Mouse (Mus musculus) liver, postnatal 0 days (tissue): ENCODE measurements at regions not wholly inside any gene's neighbourhood (a gene's known extent, or its start where the extent isn't known, plus 50 kb on each side); places are given as distances from the start of the nearest gene placed in this dataset.

Experiments
- ATAC-seq: fragments of 200-750 bp; cut with Nextera tagmentation; 2 replicates; pipeline ENCODE4 v1.8.0; 2017; ENCODE audit warnings: mild to moderate bottlenecking, moderate library complexity
- DNase-seq: peaks from one replicate; pipeline ENCODE4 v3.0.0-alpha.2; 2016
- H3K27ac ChIP-seq: fragments of 300-500 bp; sonication (generic); 2 replicates; pipeline ENCODE4 v1.5.1; 2014; ENCODE audit warnings: antibody characterized with exemption, moderate library complexity, mild to moderate bottlenecking, low read depth
- H3K27me3 ChIP-seq: fragments of 300-500 bp; sonication (generic); 2 replicates; pipeline ENCODE4 v1.6.1; 2014; ENCODE audit warnings: low read length, control low read depth, mixed read lengths; ENCODE audit not compliant: insufficient read depth
- H3K36me3 ChIP-seq: fragments of 300-500 bp; sonication (generic); replicated peaks from 2 replicates; pipeline ENCODE4 v1.6.1; 2014; ENCODE audit warnings: mild to moderate bottlenecking, control low read depth, low read length, moderate library complexity, mixed read lengths; ENCODE audit not compliant: insufficient read depth
- H3K4me1 ChIP-seq: fragments of 300-500 bp; sonication (generic); 2 replicates; pipeline ENCODE4 v1.6.1; 2014; ENCODE audit warnings: antibody characterized with exemption, mild to moderate bottlenecking, control low read depth; ENCODE audit not compliant: insufficient read depth
- H3K4me2 ChIP-seq: fragments of 300-500 bp; sonication (generic); 2 replicates; pipeline ENCODE4 v1.6.1; 2014; ENCODE audit warnings: low read depth, mild to moderate bottlenecking, low read length, moderate library complexity, mixed read lengths
- H3K4me3 ChIP-seq: fragments of 300-500 bp; sonication (generic); 2 replicates; pipeline ENCODE4 v1.5.1; 2014; ENCODE audit warnings: low read depth, low read length
- H3K9ac ChIP-seq: fragments of 300-500 bp; sonication (generic); replicated peaks from 2 replicates; pipeline ENCODE4 v1.6.1; 2014; ENCODE audit warnings: mild to moderate bottlenecking, moderate library complexity
- H3K9me3 ChIP-seq: fragments of 300-500 bp; sonication (generic); 2 replicates; pipeline ENCODE4 v1.6.1; 2016; ENCODE audit warnings: mild to moderate bottlenecking, control low read depth, low read length, mixed read lengths
- CTCF ChIP-seq: sonication (generic); IDR thresholded peaks from 2 replicates; pipeline ENCODE4 v1.5.1; 2016; ENCODE audit warnings: antibody characterized with exemption, low read depth
- EP300 ChIP-seq: IDR thresholded peaks from 2 replicates; pipeline ENCODE4 v1.6.1; 2016; ENCODE audit warnings: antibody characterized with exemption, low read depth, mild to moderate bottlenecking
- WGBS: fragments of 180-500 bp; shearing (Covaris S2); extraction: QIAGEN DNeasy Blood & Tissue Kit; methylation state at CpG from one replicate; pipeline ENCODE4 v1.1.7; 2014; ENCODE audit not compliant: insufficient replicate concordance; 5-methylcytosine and 5-hydroxymethylcytosine counted together

DNA sequence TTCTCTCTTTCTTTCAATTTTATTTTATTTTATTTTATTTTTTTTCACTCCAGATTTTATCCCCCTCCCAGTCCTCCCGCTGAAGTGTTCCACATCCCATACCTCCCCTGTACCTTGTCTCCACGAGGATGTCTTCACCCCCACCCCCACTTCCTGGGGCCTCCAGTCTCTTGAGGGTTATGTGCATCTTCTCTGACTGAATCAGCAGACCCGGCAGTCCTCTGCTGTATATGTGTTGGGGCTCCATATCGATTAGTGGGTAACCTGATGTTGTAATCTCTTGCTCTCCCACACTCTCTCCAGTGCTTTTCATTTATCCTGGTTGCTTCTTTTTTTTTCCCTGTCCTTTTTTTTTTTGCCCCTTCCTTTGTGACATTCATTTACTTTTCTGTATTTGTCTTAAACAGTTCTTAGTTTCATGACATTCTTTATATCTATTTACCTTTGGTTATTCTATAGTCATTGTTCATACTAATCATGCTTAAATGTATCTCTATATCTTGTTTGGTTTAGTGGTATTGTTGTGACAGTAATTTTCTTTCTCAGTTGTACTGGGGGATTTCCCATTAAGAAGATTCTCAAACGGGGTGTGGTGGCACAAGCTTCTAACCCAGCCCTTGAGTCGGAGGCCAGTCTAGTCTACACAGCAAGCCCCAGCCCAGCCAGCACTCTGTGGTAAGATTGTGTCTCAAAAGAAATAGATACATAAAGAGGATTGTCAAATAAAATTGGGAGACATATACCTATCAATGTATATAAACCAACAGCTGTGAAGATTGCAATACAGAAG lies 73.9 kb upstream of the Cnot2 start:
- Histone ChIP-seq H3K27ac (no peak overlapping the region), H3K4me2 (no peak overlapping the region), H3K4me3 (no peak overlapping the region), H3K27me3 (no peaks in the 10 kb centered on the region), H3K9me3 (no peaks in the 10 kb centered on the region), H3K4me1 (no peaks in the 10 kb centered on the region), H3K36me3 (no peaks in the 10 kb centered on the region), H3K9ac (no peak overlapping the region)
- 62% methylated on average over 6 of the region's 6 CpGs for WGBS
- ATAC-seq = no peak
- DNase-seq = no peak
- TF ChIP-seq EP300 = no peak
- TF ChIP-seq CTCF = no peak

DNA sequence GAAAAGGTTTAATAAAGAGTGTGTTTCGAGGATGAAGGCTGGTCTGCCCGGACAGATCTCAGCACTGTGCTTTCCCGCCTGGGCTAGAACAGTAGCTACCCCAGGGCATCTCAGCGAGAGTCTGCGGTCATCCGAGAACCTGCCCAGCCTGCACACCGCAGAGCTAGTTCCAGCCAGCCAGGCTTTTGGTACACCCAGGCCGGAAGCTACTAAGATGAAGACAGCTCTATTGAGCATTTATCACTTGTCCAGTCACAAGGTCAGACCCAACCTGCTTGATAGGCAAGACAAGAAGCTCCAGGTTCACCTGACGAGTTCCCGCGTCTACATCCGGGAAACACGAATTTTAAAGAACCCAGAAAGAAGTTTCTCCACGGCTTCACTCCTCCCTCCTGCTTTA lies 72.8 kb upstream of the Cnot2 start:
- no peak for TF ChIP-seq CTCF
- TF ChIP-seq EP300 = no peak
- no peak for ATAC-seq

DNA sequence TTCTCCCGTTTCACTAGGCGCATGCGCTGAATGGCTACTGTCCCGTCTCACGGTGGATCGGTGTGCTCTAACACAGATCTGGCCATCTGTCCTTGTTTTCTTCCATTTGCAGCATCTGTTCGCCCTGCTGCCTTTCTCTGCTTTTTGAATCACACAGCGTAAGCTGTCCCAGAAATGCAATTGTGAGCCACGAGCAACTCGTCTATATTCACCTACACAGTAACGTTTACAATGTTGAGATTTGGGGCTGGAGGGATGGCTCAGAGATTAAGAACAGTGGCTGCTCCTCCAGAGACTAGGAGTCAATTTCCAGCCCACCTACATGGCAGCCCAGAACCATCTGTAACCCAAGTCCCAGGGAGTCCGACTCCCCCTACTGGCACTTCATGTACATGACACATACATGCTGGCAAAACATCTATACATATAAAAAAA lies 72.2 kb upstream of the Cnot2 start:
- Histone ChIP-seq H3K4me2 (no peak overlapping the region), H3K36me3 (no peaks in the 10 kb centered on the region), H3K27ac (no peak overlapping the region), H3K4me1 (no peaks in the 10 kb centered on the region), H3K9me3 (no peaks in the 10 kb centered on the region), H3K27me3 (no peaks in the 10 kb centered on the region), H3K9ac (no peak overlapping the region), H3K4me3 (no peak overlapping the region)
- no peak for ATAC-seq
- WGBS = 83% methylated on average over 12 of the region's 12 CpGs
- no peak for DNase-seq
- TF ChIP-seq EP300 = no peak
- no peak for TF ChIP-seq CTCF

More for the DNA sequence above, 72.8 kb upstream of the Cnot2 start:
- Histone ChIP-seq H3K4me3 (no peak overlapping the region), H3K27ac (no peak overlapping the region), H3K4me1 (no peaks in the 10 kb centered on the region), H3K9me3 (no peaks in the 10 kb centered on the region), H3K27me3 (no peaks in the 10 kb centered on the region), H3K36me3 (no peaks in the 10 kb centered on the region), H3K9ac (no peak overlapping the region), H3K4me2 (no peak overlapping the region)
- WGBS = 83% methylated on average over 14 of the region's 14 CpGs
- DNase-seq = no peak

DNA sequence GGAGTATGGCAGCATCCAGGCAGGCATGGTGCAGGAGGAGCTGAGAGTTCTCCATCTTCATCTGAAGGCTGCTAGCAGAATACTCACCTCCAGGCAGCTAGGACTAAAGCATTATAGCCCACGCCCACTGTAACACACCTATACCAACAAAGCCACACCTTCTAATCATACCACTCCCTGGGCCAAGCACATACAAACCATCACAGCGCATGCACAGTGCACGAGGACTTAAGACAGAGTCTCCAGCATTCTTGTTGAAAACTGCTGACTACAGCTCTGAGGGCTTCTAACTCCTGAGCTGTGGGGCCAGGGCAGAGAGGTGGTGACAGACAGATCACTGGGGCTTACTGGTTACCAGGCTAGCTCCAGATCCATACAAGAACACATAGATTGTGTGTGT lies 68.0 kb upstream of the Cnot2 start:
- Histone ChIP-seq H3K4me1 (no peaks in the 10 kb centered on the region), H3K9ac (no peak overlapping the region), H3K27me3 (no peaks in the 10 kb centered on the region), H3K9me3 (no peaks in the 10 kb centered on the region), H3K4me2 (no peak overlapping the region), H3K36me3 (no peaks in the 10 kb centered on the region), H3K4me3 (no peak overlapping the region), H3K27ac (no peak overlapping the region)
- 83% methylated on average over 3 of the region's 3 CpGs for WGBS
- DNase-seq (no peak), ATAC-seq (no peak)
- TF ChIP-seq CTCF (no peak), EP300 (no peak)

DNA sequence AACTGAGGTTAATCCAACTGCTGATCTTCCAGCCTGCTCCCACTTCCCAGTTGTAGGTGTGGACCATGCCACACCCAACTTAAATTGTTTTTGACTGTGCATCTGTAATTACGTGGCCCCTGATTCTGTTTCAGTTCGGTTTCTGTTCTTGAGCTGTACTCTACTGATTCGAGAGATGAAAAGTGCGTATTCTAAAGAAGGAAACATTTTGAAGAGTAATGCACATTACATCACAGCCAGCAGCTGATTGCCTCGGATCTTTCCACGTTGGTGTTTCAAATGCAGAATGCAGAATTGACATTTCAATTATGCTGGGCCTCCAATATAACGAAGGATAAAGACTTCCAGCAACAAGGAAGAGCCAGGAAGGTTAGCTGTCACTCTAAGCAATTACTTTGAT lies 64.7 kb upstream of the Cnot2 start:
- Histone ChIP-seq H3K4me3 (no peak overlapping the region), H3K27me3 (no peaks in the 10 kb centered on the region), H3K27ac (no peak overlapping the region), H3K9ac (no peak overlapping the region), H3K36me3 (no peaks in the 10 kb centered on the region), H3K4me2 (no peak overlapping the region), H3K9me3 (no peaks in the 10 kb centered on the region), H3K4me1 (no peaks in the 10 kb centered on the region)
- no peak for DNase-seq
- TF ChIP-seq CTCF (no peak), EP300 (no peak)
- ATAC-seq = no peak
- WGBS = 73% methylated on average over 7 of the region's 7 CpGs

DNA sequence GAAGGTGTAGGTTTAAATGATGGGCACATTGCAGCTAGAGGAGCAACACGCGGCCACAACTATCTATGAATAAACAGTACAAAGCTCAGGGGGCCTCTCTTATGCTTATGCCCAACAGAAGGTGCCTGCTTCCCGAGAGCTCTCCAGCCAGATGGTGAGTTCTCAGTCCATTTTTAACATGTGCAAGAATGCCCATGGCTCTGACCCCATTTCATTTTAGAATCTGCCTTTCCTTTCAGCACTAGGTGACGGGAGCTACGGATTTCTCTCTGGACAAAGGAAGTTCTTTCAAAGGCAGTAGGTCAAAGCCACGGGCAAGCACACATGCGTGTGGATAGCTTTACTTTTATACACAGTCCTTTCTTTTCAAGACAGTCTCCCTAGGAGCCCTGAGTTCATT lies 64.3 kb upstream of the Cnot2 start:
- Histone ChIP-seq H3K4me1 (no peaks in the 10 kb centered on the region), H3K27ac (no peak overlapping the region), H3K4me2 (no peak overlapping the region), H3K9me3 (no peaks in the 10 kb centered on the region), H3K27me3 (no peaks in the 10 kb centered on the region), H3K9ac (no peak overlapping the region), H3K4me3 (no peak overlapping the region), H3K36me3 (no peaks in the 10 kb centered on the region)
- DNase-seq (no peak), ATAC-seq (no peak)
- TF ChIP-seq CTCF = no peak
- TF ChIP-seq EP300 = no peak
- whole genome bisulfite sequencing = 78% methylated on average over 7 of the region's 7 CpGs

DNA sequence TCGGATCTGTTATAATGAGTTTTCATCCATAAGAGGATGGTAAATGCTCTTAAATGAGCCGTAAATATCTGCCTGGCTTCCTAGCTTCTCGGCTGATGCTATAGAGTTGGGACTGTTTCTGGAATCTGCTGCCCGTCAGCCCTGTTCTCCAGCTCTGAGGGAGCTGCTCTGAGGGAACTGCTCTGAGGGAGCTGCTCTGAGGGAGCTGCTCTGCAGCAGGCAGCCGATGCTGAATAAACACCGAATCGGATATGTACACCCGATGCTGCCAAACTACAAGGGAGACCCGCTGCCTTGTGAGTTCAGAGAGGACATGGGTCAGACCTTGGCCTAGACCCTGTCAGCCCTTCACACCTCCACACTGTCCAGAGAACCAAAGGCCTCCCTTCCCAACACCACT lies 63.8 kb upstream of the Cnot2 start:
- DNase-seq (no peak), ATAC-seq (no peak)
- no peak overlapping the region for H3K27ac ChIP-seq
- H3K4me2 ChIP-seq = no peak overlapping the region
- H3K27me3 ChIP-seq = no peaks in the 10 kb centered on the region
- no peaks in the 10 kb centered on the region for H3K9me3 ChIP-seq
- H3K4me3 ChIP-seq = no peak overlapping the region
- TF ChIP-seq EP300 (no peak), CTCF (no peak)
- WGBS = 64% methylated on average over 9 of the region's 9 CpGs
- H3K36me3 ChIP-seq = no peaks in the 10 kb centered on the region
- H3K4me1 ChIP-seq = no peaks in the 10 kb centered on the region
- H3K9ac ChIP-seq = no peak overlapping the region
